Mouse (Mus musculus) activated CD4-positive, CD25-positive, alpha-beta regulatory T cell (primary cell): ENCODE measurements around the gene Pspn. TPM values are rescaled to one million over a fixed set of nuclear protein-coding genes. Genes with fewer than 3 reads are reported as not detected.

Experiments used
- polyA plus RNA-seq, 2 experiments: library from polyadenylated mRNA; unstranded; fragments of 100-300 nt; shearing (Covaris generic); gene quantifications; one replicate each; pipeline ENCODE4 v1.2.1; 2017

Pspn gene
- polyA plus RNA-seq = not detected

GRCm38 (mm10) chr17:56999968-57000609 is at the start of gene Pspn:
Pspn (minus strand) TSS chr17:57000018.

DNA sequence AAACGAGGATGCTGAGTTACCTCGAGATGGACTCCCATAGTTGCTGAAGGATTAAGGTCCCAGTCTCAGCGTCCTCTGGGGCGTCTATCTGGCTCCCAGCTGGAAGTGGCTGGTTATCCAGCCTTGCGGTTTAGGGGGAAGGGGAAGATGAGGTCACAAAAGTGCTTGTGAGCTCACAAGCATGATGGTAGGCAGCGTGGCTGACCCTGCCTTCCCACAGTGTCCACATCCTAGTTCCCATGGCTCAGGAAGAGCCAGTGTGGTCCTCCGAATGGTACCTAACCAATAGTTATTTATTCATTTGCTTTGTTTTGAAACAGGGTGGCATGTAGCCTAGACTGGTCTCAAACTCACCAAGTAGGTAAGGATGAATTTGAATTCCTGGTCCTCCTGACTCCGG is 41.7 kb upstream of the Pspn start, which contains the start of gene Slc25a41:
TSS of gene Slc25a41 (minus strand) at position 101 of the 400 bp plus-strand sequence.

DNA sequence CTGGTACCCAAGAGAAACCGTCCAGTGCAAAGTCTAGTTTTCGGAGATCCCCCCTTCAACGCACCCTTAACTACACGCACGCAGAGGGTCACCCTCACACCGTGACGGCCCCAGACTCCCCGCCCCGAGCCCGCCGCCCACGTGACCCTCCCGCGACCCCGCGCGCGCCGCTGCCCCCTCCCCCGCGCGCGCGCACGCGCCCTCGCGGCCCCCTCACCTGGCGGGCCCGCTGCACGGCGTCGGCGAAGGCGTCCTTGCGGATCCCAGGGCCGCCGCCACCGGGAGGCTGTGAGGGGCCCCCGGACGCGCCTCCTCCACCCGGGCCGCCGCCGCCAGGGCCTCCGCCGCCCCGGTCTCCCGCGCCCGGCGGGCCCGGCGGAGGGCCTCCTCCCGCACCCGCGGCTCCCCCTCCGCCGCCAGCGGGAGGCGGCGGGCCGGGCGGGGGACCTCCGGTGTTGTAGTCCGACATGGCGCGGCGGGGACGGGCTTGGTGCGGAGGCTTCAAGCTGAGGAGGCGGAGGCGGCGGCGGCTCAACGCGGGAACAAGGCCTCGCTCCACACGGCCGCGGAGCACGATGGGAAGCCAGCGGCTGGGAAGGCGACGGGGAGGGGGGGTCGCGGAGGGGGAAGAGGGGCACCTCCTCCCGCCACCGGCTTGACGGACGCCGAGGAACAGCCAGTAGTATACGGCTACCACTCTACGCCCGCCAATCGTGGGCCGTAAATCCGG is 31.3 kb upstream of the Pspn start, which contains the start of gene Khsrp:
TSS of gene Khsrp (minus strand) at position 592 of the 730 bp plus-strand sequence.

GRCm38 (mm10) chr17:57011236-57012141 is 11.7 kb upstream of the Pspn start, which contains the start of the genes Gtf2f1 and Gm17949:
Gtf2f1 (minus strand) TSS chr17:57011288.
Gm17949 (plus strand) TSS chr17:57011469.

GRCm38 (mm10) chr17:56997029-56997667 is 2.7 kb downstream of the Pspn start, which contains the start of gene Alkbh7:
Alkbh7 (plus strand) TSS chr17:56997339.

GRCm38 (mm10) chr17:56990115-56990746 is 9.6 kb downstream of the Pspn start, which contains the start of gene Clpp:
Clpp (plus strand) TSS chr17:56990305.

GRCm38 (mm10) chr17:56982013-56982412 is 17.8 kb downstream of the Pspn start, which contains the start of gene Acer1:
Acer1 (minus strand) TSS chr17:56982126.

Other genes starting within 250 kb of the Pspn start
- gene Nrtn, start 242.5 kb downstream of the Pspn start, polyA plus RNA-seq = not detected
- gene Dus3l, start 235.3 kb downstream of the Pspn start, polyA plus RNA-seq = 10 to 100 TPM; 37.5 to 47.0 TPM
- gene Prr22, start 229.8 kb downstream of the Pspn start, polyA plus RNA-seq = 1 to 10 TPM in 1 of 2 experiments, under 1 TPM in 1; 0.69 to 1.7 TPM
- gene Rfx2, start 169.0 kb downstream of the Pspn start, polyA plus RNA-seq = 1 to 10 TPM in 1 of 2 experiments, under 1 TPM in 1; 0.95 to 1.7 TPM
- gene Acsbg2, start 125.6 kb downstream of the Pspn start, polyA plus RNA-seq = not detected
- under 1 TPM; 0.10 to 0.27 TPM for gene 1700061G19Rik, start 124.5 kb downstream of the Pspn start, polyA plus RNA-seq
- 10 to 100 TPM; 31.3 to 45.7 TPM for gene Mllt1, start 64.6 kb downstream of the Pspn start, polyA plus RNA-seq
- gene Acer1, start 17.9 kb downstream of the Pspn start, polyA plus RNA-seq = not detected
- 10 to 100 TPM; 46.4 to 81.8 TPM for gene Clpp, start 9.7 kb downstream of the Pspn start, polyA plus RNA-seq
- gene Alkbh7, start 2.7 kb downstream of the Pspn start, polyA plus RNA-seq = 10 to 100 TPM; 25.2 to 32.7 TPM
- gene Gtf2f1, start 11.3 kb upstream of the Pspn start, polyA plus RNA-seq = 10 to 100 TPM; 78.7 to 81.9 TPM
- gene Gm17949, start 11.5 kb upstream of the Pspn start, polyA plus RNA-seq = under 1 TPM in 1 of 2 experiments, not detected in 1; 0.25 TPM
- 10 to 100 TPM; 38.5 to 45.9 TPM for gene Khsrp, start 31.5 kb upstream of the Pspn start, polyA plus RNA-seq
- gene Slc25a41, start 41.6 kb upstream of the Pspn start, polyA plus RNA-seq = under 1 TPM in 1 of 2 experiments, not detected in 1; 0.33 TPM
- gene Crb3, start 59.1 kb upstream of the Pspn start, polyA plus RNA-seq = 1 to 10 TPM in 1 of 2 experiments, under 1 TPM in 1; 0.81 to 2.7 TPM
- 10 to 100 TPM in 1 of 2 experiments, 1 to 10 TPM in 1; 4.3 to 12.1 TPM for gene Slc25a23, start 59.8 kb upstream of the Pspn start, polyA plus RNA-seq
- gene Dennd1c, start 78.5 kb upstream of the Pspn start, polyA plus RNA-seq = 100 to 1,000 TPM; 278 to 303 TPM
- gene Tubb4a, start 87.8 kb upstream of the Pspn start, polyA plus RNA-seq = 1 to 10 TPM; 1.8 to 2.4 TPM
- gene Tnfsf9, start 105.3 kb upstream of the Pspn start, polyA plus RNA-seq = 10 to 100 TPM in 1 of 2 experiments, 1 to 10 TPM in 1; 8.9 to 10.4 TPM
- gene Cd70, start 149.8 kb upstream of the Pspn start, polyA plus RNA-seq = 1 to 10 TPM; 1.4 TPM
- gene Tnfsf14, start 194.2 kb upstream of the Pspn start, polyA plus RNA-seq = 10 to 100 TPM in 1 of 2 experiments, 1 to 10 TPM in 1; 3.5 to 11.8 TPM
- gene C3, start 228.1 kb upstream of the Pspn start, polyA plus RNA-seq = 1 to 10 TPM; 2.0 to 8.7 TPM
- gene Gpr108, start 248.4 kb upstream of the Pspn start, polyA plus RNA-seq = 10 to 100 TPM; 53.6 to 94.4 TPM
- 1 to 10 TPM; 2.1 to 3.5 TPM for gene Trip10, start 249.4 kb upstream of the Pspn start, polyA plus RNA-seq